Mouse (Mus musculus): ENCODE measurements around the gene Trim72. TPM values are rescaled to one million over a fixed set of nuclear protein-coding genes. Genes with fewer than 3 reads are reported as not detected.

Trim72 gene
- total RNA-seq (2021), result 10 to 100 TPM in 1 of 2 experiments, 1 to 10 TPM in 1; 5.2 to 24.5 TPM
- long read RNA-seq, experiment 1, result 0 reads
- long read RNA-seq, experiment 2, partial matches to known transcripts, result 0 of 1 reads
- long read RNA-seq, experiment 2, other reads (novel, unspliced or antisense), result 0 of 1 reads

- DNase-seq, result no peak
These were observed at the start of gene Trim72 for GRCm38 (mm10) chr7:128003688-128004087. Gene Trim72 (plus strand): TSS chr7:128003949.

GRCm38 (mm10) chr7:127959364-127959763 is 44.4 kb upstream of the Trim72 start:
- no peak for DNase-seq

- peak; percentile 29 for DNase-seq
These were observed 37.3 kb upstream of the Trim72 start for GRCm38 (mm10) chr7:127966371-127966918.

GRCm38 (mm10) chr7:127967004-127967921 is 36.5 kb upstream of the Trim72 start, which contains the start of gene Fus:
Gene Fus (plus strand): TSS chr7:127967457.
- peak; percentile 98 for DNase-seq

- peak; percentile 88 for DNase-seq
These were observed 35.6 kb upstream of the Trim72 start for GRCm38 (mm10) chr7:127967922-127968828.

- DNase-seq, result peak; percentile 44
These were observed 29.3 kb upstream of the Trim72 start for GRCm38 (mm10) chr7:127974413-127974930.

GRCm38 (mm10) chr7:127978856-127979255 is 24.9 kb upstream of the Trim72 start:
- no peak for DNase-seq

GRCm38 (mm10) chr7:127980606-127981005 is 23.1 kb upstream of the Trim72 start:
- no peak for DNase-seq

GRCm38 (mm10) chr7:127988904-127989303 is 14.8 kb upstream of the Trim72 start:
- DNase-seq, result no peak

GRCm38 (mm10) chr7:127991643-127992487 is 11.9 kb upstream of the Trim72 start:
- DNase-seq, result peak; percentile 83

- DNase-seq, result no peak
These were observed 11.0 kb upstream of the Trim72 start for GRCm38 (mm10) chr7:127992488-127993340.

- peak; percentile 60 for DNase-seq
These were observed 10.3 kb upstream of the Trim72 start, which contains the start of gene Pycard for GRCm38 (mm10) chr7:127993341-127993977. Gene Pycard (minus strand): TSS chr7:127993867.

- DNase-seq, result no peak
These were observed 4.3 kb upstream of the Trim72 start for GRCm38 (mm10) chr7:127999436-127999835.

GRCm38 (mm10) chr7:128000068-128000950 is 3.4 kb upstream of the Trim72 start:
- peak; percentile 36 for DNase-seq

- no peak for DNase-seq
These were observed 651 bp upstream of the Trim72 start for GRCm38 (mm10) chr7:128003098-128003497.

GRCm38 (mm10) chr7:128004150-128004486 is 369 bp downstream of the Trim72 start:
- no peak for DNase-seq

- DNase-seq, result no peak
These were observed 976 bp downstream of the Trim72 start for GRCm38 (mm10) chr7:128004487-128005362.

All from adrenal gland, postnatal 10 days (tissue).